Mouse (Mus musculus) layer of hippocampus, postnatal 14 days (tissue): Measurements from ENCODE around the gene Gab2. TPM values are rescaled to one million over a fixed set of nuclear protein-coding genes. Genes with fewer than 3 reads are reported as not detected.

Source experiments
- DNase-seq, 2 experiments: peaks; one replicate each; pipeline ENCODE4 v3.0.0; 2021 to 2022; ENCODE audit warnings: low spot score in 2 of 2, mixed read lengths in 1 of 2
- total RNA-seq, 2 experiments: library from RNA; stranded (reverse); gene quantifications; 2 replicates each; pipeline ENCODE4 v1.2.3; 2021

Gene Gab2
- total RNA-seq, 2 experiments from 2014 or later = 13.8 to 15.6 TPM

- no peak for DNase-seq
Observed at GRCm38 (mm10) chr7:97312856-97313255, 231.5 kb downstream of the Gab2 start.

DNA sequence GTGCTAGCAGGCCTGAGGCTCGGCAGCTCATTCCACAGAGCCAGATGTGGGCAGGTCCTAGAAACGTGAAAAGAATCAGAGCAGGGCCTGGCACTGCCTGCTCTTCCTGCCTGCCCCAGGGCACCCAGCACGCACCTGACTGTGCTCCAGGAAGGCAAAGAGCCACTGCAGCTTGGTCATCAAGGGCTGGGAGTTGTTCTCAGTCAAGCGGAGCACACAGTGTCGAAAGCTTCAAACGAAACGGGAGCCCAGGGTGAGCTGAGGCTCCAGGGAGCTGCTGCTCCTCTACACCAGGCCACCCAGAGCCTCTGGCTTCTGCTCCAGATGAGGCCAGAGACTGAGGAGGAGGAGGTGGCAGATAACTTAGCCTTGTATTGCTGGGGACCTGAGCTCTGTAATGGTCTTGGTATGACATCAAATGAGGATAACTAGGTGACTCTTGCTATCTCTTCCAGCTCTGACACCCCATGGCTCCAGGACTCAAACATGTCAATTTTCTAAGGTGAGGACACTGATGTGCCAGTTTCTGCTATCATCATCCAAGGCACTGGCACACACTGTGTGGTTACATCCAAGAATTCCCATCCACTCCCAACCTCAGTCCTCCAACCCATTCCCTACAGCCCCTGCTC, 232.1 kb downstream of the Gab2 start:
- DNase-seq = no peak

DNA sequence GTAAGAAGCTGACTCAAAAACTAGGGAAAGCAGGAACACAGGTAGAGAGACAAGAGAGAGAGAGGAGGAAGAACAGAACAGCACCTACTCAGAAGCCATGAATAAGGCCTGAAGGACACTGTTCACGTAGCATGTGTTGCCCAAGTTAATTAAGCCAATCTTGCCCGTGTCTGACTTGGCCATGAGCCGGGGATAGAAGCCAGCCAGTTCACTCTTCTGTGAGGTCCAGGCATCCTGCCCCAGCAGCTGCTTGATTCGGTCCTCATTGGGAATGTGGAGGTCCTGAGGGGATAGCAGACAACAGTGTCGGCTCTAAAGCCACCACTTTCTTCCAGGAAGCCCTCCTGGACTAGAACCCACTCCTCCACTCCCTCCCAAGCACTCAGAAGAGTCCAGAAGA, 233.3 kb downstream of the Gab2 start:
- DNase-seq = no peak

- no peak for DNase-seq
Observed at GRCm38 (mm10) chr7:97315656-97316055, 234.3 kb downstream of the Gab2 start.

DNA sequence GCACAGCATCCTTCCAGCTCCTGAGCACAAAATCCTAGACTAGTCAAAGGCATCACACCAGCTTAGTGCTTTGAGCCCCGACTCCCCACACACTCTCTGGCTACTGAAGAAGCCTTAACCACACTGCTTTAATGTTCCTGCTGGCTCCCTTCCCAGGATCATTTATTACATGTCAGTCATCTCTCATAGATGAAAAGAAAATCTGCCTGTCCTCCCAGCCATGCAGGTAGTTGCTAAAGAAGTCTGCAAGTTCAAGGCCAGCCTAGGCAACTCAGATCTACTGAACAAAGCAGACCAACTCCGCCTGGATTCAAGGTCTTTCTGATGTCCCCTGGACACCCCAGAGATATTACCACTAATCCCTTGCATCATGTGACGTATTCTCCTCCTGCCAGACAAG, 236.3 kb downstream of the Gab2 start:
- no peak for DNase-seq

GRCm38 (mm10) chr7:97324342-97324741, 243.0 kb downstream of the Gab2 start:
- DNase-seq = no peak

DNA sequence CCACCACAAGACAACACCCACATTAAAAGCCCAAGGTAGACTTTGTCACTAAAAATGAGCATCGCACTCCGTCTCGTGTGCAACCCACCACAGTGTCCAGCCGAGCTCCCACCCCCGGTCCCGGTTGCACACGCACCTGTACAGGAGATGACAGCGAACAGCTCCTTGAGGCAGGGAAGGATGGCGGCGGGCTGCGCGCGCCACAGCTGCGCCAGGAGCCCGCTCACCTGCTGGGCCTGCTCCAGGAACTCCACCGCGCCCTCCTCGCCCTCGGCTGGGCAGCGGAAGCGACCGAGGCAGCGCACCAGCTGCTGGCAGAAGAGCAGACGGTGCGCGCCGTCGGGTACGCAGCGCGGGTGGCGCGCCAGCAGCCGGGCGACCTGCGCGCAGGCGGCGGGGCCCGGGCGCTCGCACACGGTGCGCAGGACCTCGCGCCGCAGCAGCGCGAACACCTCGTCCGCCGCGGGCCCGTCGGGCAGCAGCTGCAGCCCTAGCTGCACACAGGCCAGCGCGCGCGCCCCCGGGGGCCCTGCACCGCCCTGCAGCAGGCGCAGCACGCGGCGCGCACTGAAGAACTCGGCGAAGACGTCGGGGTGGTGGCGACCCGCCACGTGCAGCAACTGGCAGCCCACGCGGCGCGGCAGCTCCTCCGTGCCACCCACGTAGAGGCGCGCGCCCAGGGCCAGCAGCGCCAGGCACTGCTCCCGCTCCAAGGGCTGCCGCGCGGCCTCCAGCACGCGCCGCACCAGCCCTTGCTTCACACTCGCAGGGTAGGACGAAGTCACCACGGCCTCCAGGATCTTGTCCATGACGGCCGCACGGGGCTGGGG, 244.0 kb downstream of the Gab2 start:
- peak in 1 of 2 experiments; percentile 32 for DNase-seq

- no peak for DNase-seq
Observed at GRCm38 (mm10) chr7:97327376-97327775, 246.0 kb downstream of the Gab2 start.

DNA sequence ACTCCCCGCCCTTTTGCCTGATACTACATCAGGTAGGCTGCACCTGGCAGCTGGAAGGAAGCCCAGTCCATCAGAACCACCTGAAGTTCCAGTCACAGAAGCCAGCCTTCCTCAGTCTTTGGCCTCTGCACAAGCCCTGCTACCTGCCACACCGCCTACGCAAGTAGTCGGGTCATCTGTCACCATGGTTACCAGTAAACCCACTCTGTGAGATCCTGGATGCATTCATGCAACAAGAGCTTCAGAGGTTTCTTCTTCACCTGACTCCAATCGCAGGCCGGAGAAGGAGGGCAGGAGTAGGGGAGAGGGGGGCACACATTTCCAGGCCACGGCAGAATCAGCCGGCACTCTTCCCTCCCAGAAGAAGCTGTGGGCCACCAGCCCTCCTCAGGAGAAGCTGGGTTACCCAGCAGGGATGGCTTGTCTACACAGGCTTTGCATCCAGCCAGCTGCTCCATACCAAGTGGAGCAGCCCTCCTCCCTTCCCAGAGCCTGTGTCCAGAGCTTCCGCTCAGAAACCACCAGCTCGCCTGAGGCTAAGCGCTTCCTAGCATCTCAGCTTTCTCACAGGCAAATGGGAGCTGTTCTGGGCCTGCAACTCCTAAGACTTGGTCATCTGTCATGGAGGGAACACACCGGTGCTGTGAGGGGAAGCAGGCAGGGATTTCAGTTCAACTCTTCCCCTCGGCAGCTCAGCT, 247.7 kb downstream of the Gab2 start:
- DNase-seq = no peak

- no peak for DNase-seq
Observed at GRCm38 (mm10) chr7:97329676-97330075, 248.3 kb downstream of the Gab2 start.

- DNase-seq = no peak
Observed at GRCm38 (mm10) chr7:97330931-97331645, 249.7 kb downstream of the Gab2 start.

GRCm38 (mm10) chr7:97331726-97332666, 250.6 kb downstream of the Gab2 start, which contains the start of the genes Usp35 and Kctd21:
Gene Usp35 (minus strand): TSS chr7:97332020.
Gene Kctd21 (plus strand): TSS chr7:97332327.
- DNase-seq = peak; percentile 90 to 97

DNA sequence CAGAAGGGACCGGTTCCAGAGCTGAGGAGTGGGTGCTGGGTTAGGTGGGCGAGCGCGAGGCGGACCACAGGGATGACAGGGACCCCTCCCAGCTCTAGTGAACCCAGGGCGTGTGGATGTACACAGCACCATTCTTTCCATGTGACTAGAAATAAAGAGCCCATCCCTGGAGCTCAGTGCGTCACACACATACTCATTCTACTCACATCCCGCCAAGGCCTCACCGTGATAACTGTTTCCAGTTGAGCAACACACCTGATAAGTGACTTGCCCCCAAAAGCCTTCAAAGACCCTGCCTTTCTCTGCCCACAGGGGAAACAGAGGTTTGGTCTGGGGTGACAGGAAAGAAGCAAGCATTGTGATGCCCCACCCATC, 251.3 kb downstream of the Gab2 start:
- DNase-seq = no peak

DNA sequence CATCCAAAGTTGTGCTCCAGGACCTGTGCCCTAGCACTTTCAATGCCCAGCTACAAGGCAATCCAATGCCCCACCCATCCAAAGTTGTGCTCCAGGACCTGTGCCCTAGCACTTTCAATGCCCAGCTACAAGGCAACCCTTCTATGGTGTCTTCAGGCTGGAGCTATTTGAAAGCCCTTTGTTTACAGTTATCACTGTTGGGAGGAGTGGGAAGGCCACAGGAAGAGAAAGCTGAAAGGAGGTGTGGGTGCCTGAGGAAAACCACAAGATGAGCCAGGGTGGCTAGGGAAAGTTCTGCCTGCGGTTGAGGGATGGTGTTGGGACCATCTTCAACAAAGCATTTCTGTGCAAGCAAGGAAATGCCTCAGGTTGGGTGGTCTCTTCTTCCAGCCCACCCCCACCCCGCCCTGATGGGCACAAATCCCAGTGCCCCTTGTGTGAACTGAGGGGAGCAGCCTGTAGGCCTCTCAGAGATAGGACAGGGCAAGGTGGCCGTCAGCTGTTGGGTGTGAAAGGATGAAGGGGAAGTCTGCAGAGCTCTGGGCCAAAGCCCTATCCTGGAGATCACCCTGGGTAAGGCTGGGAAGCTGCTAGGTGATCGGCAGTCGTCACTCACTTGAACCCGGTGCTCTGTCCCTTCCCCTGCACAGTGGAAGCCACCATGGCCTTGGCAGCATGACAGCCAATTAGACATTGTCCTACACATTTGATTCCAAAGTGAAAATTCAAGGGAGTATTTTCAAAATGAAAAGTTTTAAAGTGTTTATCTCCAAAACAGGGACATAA, 251.9 kb downstream of the Gab2 start:
- DNase-seq = no peak

GRCm38 (mm10) chr7:97334406-97334805, 253.0 kb downstream of the Gab2 start:
- DNase-seq = no peak

GRCm38 (mm10) chr7:97336678-97337077, 255.3 kb downstream of the Gab2 start:
- DNase-seq = no peak

DNA sequence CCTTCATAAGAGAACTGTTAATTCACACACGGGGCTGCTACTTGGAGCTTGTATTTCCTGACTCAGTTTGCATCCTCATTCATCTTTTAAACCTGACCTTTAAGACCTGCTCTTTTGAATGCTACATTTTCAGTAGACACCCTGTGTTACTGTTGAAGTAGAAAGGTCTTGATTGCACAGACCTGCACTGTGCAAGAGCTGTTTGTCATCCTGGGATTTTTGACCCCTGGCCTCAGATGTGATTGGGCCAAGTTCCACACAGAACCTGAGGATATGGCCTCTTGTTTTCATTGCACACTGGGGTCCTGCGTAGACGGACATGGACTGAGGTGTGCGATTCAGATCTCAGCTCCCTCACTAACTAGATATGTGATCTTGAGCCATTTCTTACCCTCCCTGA, 257.2 kb downstream of the Gab2 start:
- no peak for DNase-seq

- no peak for DNase-seq
Observed at GRCm38 (mm10) chr7:97339623-97340022, 258.2 kb downstream of the Gab2 start.
